ENCODE assay signal across 8 mouse cellular contexts in the genomic region with DNA sequence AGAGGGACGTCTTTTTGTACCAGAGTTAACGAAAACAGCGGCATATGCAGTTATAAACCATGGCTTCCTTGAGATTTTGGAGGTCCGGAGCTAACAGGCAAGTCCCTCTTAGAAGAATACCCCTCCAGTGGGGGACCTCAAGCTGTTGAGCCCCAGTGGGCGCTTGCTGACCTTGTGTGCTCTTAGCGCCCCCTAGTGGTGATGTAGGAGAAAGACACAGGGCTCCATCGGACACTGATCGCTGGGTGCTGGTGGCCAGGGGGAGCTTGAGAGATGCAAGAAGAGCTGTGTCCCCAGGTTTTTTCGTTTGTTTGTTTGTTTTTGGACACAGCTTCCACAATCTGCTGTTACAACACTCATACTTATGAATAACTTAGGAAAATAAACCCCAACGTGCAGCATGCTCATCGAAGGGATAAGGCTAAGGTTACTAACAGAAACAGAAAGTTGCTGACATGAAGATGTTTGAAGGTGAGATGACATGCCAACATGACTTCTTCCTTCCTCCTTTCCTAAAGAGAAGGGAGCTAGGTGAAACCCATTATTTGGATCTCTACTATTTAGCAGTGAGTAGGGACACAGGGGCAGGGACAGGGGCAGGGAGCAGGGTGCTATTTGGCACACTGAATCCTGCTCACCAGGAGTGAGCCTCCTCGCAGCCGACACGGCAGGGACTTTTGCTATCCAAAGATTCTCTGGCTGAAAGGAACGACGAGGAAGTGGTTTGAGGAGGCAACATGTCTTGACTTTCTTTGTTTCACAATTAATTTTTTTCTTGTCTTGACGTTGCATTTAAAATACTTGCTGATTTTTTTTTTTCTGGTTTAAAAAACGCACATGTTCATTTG. TPM values are rescaled to one million over a fixed set of nuclear protein-coding genes. Genes with fewer than 3 reads are reported as not detected.
DNase-seq lines count a peak whose midpoint lies in the region; ATAC-seq and TF ChIP-seq lines count a peak whose summit lies in the region.

No protein-coding gene starts in this region.

- H3K4me1 ChIP-seq in ES-Bruce4 (ENCODE audit: control insufficient read depth, insufficient read depth, low read length): no peaks in the 10 kb centered on the region
- H3K4me1 ChIP-seq in forebrain, embryonic 14.5 days (ENCODE audit: control insufficient read depth, insufficient read depth, low read length): no peaks in the 10 kb centered on the region

- ATAC-seq in cerebellum, adult (ENCODE audit: insufficient number of reproducible peaks, low FRiP score, low TSS enrichment): peak; percentile 87
- ATAC-seq in forebrain, embryonic 14.5 days: peak; percentile 87
- peak; percentile 83 for ATAC-seq in neutrophil, adult 5-6 weeks (ENCODE audit: extremely low read depth, insufficient number of reproducible peaks, low FRiP score, poor library complexity, severe bottlenecking)

- intact Hi-C loops in heart, postnatal 14 days (cut with DNase I): loop anchor here (2.0 to 5.0 kb wide), 5 partner anchors 41 to 501 kb away; a partner anchor contains a TSS

- H3K9me3 ChIP-seq in ES-Bruce4 (replicated peaks; ENCODE audit: control insufficient read depth, insufficient read depth, low read length, poor library complexity, severe bottlenecking): no peaks in the 10 kb centered on the region
- no peaks in the 10 kb centered on the region for H3K9me3 ChIP-seq in forebrain, embryonic 14.5 days (replicated peaks; ENCODE audit: control insufficient read depth, low read length)

- H3K27me3 ChIP-seq in ES-Bruce4 (ENCODE audit: control insufficient read depth, insufficient read depth, low read length, poor library complexity, severe bottlenecking): no peaks in the 10 kb centered on the region
- H3K27me3 ChIP-seq in forebrain, embryonic 14.5 days (replicated peaks; ENCODE audit: control insufficient read depth, insufficient read depth, low read length): no peaks in the 10 kb centered on the region

- TF ChIP-seq POLR2A in ES-Bruce4 (IDR thresholded peaks at IDR 0.05; ENCODE audit: insufficient read depth, low read length): no peak

- peak overlapping the region; percentile 16; the same call in 1 of the 2 replicates for H3K4me2 ChIP-seq in forebrain, embryonic 14.5 days (ENCODE audit: low read length)

- no peak overlapping the region for H3K9ac ChIP-seq in ES-Bruce4 (ENCODE audit: low read depth, poor library complexity, severe bottlenecking)
- no peak overlapping the region for H3K9ac ChIP-seq in forebrain, embryonic 14.5 days (ENCODE audit: low read length)

- peak; percentile 92 for TF ChIP-seq CTCF in ES-Bruce4 (IDR thresholded peaks at IDR 0.05; ENCODE audit: low read depth, low read length)

- TF ChIP-seq EP300 in ES-Bruce4 (IDR thresholded peaks at IDR 0.05; ENCODE audit: insufficient read depth, low read depth, low read length): no peak

- 35% methylated on average over 18 of the region's 18 CpGs for WGBS in forebrain, embryonic 14.5 days

- H3K4me3 ChIP-seq in ES-Bruce4 (ENCODE audit: low read depth, low read length): no peak overlapping the region
- no peak overlapping the region for H3K4me3 ChIP-seq in forebrain, embryonic 14.5 days (ENCODE audit: low read depth, low read length)

- H3K27ac ChIP-seq in ES-Bruce4 (ENCODE audit: insufficient read depth, low read length): no peak overlapping the region
- H3K27ac ChIP-seq in forebrain, embryonic 14.5 days (ENCODE audit: low read depth, low read length): no peak overlapping the region

- peak; percentile 87 for DNase-seq in forebrain, embryonic 14.5 days (ENCODE audit: low spot score)
- peak; percentile 76 to 81 for DNase-seq in heart, postnatal 14 days
- peak; percentile 72 for DNase-seq in layer of hippocampus, adult 11-12 months (ENCODE audit: low spot score)
- peak; percentile 45 to 60 for DNase-seq in lung, adult 18-20 months
- DNase-seq in testis, postnatal 14 days (ENCODE audit: low spot score): peak; percentile 64

- H3K36me3 ChIP-seq in ES-Bruce4 (ENCODE audit: control insufficient read depth, insufficient read depth, low read length, poor library complexity, severe bottlenecking): no peaks in the 10 kb centered on the region
- no peaks in the 10 kb centered on the region for H3K36me3 ChIP-seq in forebrain, embryonic 14.5 days (ENCODE audit: control insufficient read depth, insufficient read depth, low read length)

RNA-seq across cellular contexts. Expression of a gene that starts 29.2 kb away (rescaled TPM):
- polyA plus RNA-seq in ES-Bruce4 (2011; ENCODE audit: insufficient read depth, insufficient read length, low read depth, missing spikeins): 7.5 and 7.8 TPM in 2 replicates
- 0.10 and 0.11 TPM in 2 replicates for polyA plus RNA-seq in forebrain, embryonic 14.5 days (2014; fragmentation: Nextera tagmentation; extraction: Ambion mirVana)
- total RNA-seq in heart, postnatal 14 days (2021): 1 to 10 TPM in 1 of 2 experiments, under 1 TPM in 1; 0.38 to 1.2 TPM
- total RNA-seq in neutrophil, adult 5-6 weeks (2017): 50.5 and 52.1 TPM in 2 replicates

RNA-seq across cellular contexts. Expression of a gene that starts 38.8 kb away (rescaled TPM):
- polyA plus RNA-seq in ES-Bruce4 (2011; ENCODE audit: insufficient read depth, insufficient read length, low read depth, missing spikeins): 3.4 and 3.5 TPM in 2 replicates
- polyA plus RNA-seq in forebrain, embryonic 14.5 days (2014; fragmentation: Nextera tagmentation; extraction: Ambion mirVana): not detected in 2 replicates
- total RNA-seq in heart, postnatal 14 days (2021): under 1 TPM in 1 of 2 experiments, not detected in 1; 0.39 TPM
- 1.6 TPM in 1 of 2 replicates, not detected in the other for total RNA-seq in neutrophil, adult 5-6 weeks (2017)

Comparison
In these comparisons a context has a peak if more than half of its experiments do, and no peak if none do; other contexts are left out.
1. RNA of a gene that starts 29.2 kb away (total RNA-seq): 50.5 to 52.1 TPM in neutrophil, adult 5-6 weeks; 0.38 to 1.2 TPM in heart, postnatal 14 days; every median in the first group is over 10 times any median in the second.
2. Peak in every context shown above with its lines, with median percentiles within 50 percentile points of each other: ATAC-seq and DNase-seq.